Mouse (Mus musculus) thymus, postnatal 0 days (tissue): ENCODE measurements around the gene Grk5. TPM values are rescaled to one million over a fixed set of nuclear protein-coding genes. Genes with fewer than 3 reads are reported as not detected.
A peak's percentile ranks its signal among the peaks of the same experiment; 100 is the strongest.
"Not testable (repeated sequence)": the region's sequence is repeated elsewhere in the genome, so short reads cannot be mapped to it uniquely, and the experiment has no call there.

Experiments
- DNase-seq: peaks from one replicate; pipeline ENCODE4 v3.0.0-alpha.2; 2015; ENCODE audit warnings: low spot score
- polyA plus RNA-seq: library from polyadenylated mRNA; unstranded; fragments of >200 nt; fragmentation: Nextera tagmentation; extraction: Ambion mirVana; gene quantifications from 2 replicates; pipeline ENCODE4 v1.2.1, GENCODE M21; 2015

Gene Grk5
- polyA plus RNA-seq, 1 experiment from 2014 or later: 2.8 TPM

DNA sequence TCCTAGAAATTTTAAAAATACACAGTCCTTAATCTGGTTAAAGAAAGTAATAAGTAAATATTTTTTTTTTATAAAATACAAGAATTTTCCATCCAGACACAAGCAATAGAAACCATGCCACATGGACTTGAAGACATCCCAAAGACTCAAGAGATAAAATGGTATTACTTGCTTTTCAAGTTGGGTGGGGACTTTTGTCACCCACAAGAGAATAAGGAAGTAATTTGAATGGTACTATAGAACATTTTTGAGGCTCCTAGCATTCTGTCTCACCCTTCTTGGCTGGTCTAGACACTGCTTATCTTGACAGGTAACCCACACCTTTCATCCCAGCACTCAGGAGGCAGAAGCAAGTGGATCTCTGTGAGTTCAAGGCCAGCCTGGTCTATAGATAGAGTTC, 20.8 kb downstream of the Grk5 start:
- no peak for DNase-seq

DNA sequence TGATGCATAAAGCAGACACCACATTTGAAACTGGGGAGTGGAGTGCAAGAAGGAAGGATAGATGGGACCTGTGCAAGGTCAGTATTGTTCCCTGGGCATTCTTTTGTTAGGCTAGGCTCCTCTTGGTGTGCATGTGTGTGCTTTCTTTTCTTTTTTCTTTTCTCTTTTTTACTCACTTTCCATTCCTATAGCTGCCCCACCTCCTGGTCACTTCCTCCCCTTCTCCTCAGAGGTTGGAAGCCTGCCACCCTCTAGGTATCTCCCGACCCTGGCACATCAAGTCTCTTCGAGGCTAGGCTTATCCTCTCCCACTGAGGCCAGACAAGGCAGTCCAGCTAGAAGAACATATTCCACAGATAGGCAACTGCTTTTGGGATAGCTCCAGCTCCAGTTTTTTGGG, 22.1 kb downstream of the Grk5 start:
- no peak for DNase-seq

GRCm38 (mm10) chr19:60915236-60915635, 25.7 kb downstream of the Grk5 start:
- no peak for DNase-seq

DNA sequence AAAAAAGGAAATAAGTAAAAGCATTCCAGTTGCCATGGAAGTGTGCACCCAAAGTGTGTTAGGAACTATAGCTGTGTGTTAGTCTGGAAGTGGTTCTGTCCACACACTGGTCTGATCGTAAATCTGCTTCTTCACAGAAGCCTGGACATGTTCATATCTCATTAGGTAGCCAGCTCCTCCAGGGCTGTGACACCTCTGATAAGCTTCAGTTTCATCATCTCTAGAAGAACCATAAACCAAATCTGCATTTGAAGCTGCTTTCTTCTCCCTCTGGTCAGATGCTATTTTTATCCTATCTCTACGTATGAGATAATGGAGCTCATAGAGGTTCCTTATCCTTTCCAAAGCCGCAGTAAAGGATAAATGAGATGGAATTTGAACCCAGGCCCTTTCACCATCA, 26.3 kb downstream of the Grk5 start:
- no peak for DNase-seq

GRCm38 (mm10) chr19:60916869-60917570, 27.5 kb downstream of the Grk5 start:
- no peak for DNase-seq

DNA sequence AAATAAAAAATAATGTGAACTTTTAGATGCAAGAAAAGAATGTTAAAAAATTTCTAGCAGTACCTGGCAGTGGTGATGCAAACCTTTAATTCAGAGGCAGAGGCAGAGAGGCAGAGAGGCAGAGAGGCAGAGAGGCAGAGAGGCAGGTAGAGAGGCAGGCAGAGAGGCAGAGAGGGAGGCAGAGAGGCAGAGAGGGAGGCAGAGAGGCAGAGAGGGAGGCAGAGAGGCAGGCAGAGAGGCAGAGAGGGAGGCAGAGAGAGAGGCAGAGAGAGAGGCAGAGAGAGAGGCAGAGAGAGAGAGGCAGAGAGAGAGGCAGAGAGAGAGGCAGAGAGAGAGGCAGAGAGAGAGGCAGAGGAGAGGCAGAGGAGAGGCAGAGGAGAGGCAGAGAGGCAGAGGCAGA, 35.0 kb downstream of the Grk5 start:
- DNase-seq: not testable (repeated sequence)

- no peak for DNase-seq
Measured at GRCm38 (mm10) chr19:60935001-60935400, 45.5 kb downstream of the Grk5 start.

- DNase-seq: no peak
Measured at GRCm38 (mm10) chr19:60939954-60940379, 50.4 kb downstream of the Grk5 start.

DNA sequence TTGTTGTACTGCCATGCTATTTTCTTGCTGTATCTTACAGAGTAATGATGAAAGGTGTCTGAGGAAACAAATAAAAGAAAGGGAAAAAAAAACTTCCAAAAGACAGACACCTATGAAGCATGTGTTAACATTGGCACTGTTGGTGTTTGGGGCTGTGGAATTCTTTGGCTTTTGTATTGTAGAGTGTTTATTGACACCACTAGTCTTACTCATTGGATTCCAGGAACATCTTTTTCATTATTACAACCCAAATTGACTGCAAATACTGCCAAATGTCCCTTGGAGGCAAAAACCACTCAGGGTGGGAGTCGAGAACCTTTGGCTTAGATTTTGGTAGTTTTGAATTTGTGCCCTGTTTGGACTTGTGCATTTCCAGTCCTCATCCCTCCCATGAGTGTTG, 51.3 kb downstream of the Grk5 start:
- DNase-seq: no peak

DNA sequence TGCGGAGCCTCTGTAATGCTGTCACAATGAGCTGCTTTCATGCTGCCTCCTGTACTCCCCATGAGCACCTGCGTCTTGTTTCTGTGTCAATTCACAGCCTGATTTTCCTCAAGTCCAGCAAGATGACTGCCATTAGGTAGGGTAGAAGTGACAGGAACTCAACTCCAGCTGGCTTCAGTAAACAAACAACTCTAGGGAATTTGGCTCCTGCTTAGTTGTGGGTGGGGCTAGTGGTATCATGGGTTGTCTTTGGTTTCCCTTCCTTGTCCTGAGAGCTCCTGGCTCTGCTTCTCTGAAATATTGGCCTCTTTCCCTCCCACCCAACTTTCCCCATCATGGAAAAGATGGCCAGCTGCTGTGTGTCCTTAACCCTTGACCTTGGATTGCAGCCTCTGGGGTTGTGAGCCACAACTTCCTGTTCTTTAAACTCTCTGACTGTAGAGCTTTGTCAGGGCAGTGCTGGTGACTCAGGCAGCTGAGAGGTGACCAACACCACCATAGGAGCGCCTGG, 56.3 kb downstream of the Grk5 start:
- no peak for DNase-seq

DNA sequence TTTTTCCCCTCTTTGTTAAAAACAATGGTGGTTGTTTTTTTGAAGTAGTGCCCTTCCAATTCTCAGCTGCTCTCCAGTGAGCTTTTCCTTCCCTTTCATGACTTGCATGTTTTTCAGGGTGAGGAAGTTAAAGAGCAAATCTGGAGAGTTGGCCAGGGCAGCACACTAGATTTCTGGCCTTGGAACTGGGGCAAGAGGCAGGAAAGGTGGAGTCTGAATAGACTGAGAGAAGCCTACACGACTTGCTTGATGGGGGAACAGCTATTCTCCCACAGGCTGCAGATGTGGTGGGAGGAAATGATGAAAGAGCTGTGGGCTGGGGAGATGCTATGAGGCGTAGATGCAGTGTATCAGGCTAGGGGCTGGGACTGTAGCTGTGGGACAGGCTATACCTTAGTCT, 57.1 kb downstream of the Grk5 start:
- peak; percentile 10 for DNase-seq

- DNase-seq: no peak
Measured at GRCm38 (mm10) chr19:60948996-60949395, 59.4 kb downstream of the Grk5 start.

DNA sequence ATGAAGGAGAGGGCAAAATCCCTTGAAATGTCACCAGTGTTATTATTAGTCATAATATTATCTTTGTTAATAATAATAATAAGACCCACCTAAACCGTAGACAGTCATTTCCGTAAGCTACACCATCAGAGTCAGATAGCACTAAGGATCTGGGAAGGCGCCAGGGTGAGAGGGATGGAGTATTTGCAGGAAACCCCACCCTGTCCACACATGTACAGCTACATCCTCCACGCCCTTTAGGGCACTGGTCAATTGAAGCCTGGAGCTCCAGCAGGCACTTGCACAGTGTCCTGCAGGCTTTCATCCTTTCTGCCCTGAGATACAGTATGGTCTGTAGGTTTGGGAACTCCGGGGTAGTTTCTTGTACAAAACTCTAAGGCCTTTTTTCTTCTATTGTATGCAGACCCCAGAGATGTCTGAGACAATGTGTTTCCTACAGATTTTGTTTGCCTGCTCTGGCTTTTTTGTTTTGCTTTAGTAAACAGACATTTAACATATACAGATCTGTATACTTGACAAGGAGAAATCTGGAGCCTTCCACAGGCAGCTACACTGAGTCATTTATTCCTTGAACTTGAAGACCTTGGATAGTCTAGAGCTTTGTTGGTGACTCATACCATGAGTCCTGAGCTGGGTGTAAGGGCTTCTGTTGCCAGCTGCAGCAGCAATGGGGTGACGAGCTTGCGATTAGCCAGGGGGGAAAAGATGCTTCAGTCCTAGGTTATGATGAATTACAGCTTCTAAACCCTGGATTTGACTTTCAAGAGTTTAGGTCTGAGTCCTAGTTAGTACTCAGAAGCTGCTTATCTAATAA, 60.7 kb downstream of the Grk5 start:
- DNase-seq: no peak

DNA sequence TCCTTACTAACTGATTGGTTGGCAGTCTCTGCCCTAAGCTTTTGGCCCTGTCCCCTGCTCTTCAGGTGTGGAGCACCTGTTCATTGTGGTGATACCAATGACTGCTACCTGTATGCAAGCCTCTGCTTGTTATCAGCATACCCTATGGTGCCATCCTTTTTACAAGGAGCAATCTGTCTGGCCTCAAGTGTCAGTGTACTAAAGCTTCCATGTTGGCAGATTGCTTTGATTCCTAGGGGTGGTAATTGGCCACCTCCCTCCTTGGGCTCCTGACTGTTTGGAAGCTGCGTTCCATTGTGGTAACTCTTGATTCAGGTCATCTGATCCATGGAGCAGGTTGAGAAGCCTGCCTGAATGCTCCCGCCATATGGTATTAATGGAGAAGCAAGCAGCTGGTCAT, 65.6 kb downstream of the Grk5 start:
- no peak for DNase-seq

DNA sequence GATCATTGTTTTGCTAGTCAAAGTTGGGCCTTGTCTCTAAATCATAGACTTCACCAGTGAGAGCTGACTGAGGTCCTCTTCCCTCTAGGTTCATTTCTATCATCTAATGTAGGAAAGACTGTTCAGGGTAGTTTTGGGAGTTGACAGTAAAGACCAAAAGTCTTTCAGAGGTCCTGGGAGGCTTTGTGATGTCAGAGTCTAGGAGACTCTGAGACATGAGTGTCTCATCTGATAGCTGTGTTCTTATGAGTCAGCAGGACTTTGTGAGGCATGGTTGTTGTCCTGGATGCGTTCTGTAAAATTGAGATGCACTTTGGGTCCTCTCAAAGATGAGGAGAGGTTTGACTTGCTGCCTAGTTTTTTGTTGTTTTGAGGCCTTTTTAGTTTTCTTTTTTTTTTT, 66.2 kb downstream of the Grk5 start:
- DNase-seq: no peak

DNA sequence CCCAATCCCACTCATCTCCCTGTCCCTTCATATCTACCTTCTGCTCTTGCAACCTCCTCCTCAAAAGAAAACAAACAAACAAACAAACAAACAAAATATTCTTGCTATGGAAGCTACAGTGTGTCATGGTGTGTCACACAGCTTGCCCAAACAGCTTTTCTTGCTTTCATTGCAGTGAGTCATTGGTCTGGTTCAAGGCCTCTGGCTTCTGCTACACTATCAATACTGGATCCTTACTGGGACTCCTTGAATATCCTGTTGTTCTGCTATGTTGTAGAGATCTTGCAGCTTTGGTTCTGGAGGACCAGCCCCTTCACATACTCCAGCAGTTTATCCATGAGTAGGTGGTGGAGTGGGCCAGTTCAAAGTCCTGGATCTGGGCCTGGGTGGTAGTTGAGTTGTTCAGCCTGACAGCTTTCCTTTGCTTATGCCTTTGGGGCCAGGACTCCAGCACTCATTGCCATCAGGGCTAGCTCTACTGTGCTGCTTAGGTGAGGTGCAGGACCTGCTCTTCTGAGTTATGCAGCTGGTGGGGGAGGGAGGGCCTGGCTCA, 66.7 kb downstream of the Grk5 start:
- no peak for DNase-seq

GRCm38 (mm10) chr19:60959706-60960230, 70.2 kb downstream of the Grk5 start:
- DNase-seq: no peak

DNA sequence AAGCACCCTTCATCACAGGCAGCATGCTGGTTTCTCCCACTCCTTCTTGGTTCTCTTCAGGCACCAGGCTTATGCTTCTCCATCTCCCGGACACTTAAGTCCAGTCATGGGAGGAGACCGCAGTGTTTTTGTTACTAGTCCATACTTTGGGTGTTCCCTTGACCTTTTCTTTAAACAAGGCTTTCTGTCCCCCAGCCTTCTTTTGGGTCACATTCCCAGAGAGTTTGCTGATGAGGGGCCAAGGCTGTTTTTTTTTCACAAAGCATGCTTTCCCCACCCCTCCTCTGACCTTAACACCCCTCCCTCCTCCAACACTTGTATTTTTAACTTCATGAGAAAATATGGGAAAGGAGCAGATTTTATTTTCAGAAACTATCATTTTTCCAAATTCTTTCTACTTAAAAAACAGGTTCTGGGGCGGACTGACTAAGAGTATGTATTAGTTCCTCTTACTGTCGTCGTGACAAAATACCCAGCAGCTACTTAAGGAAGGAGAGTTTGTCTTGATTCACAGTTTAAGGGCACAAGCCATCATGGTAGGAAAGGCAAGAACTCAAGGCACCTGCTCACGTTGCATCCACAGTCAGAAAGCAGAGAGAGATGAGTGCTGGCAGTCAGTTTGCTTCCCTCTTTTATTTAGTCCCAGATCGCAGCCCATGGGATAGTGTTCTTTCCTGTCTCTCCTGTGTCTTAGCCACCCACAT, 73.0 kb downstream of the Grk5 start:
- DNase-seq: no peak

- DNase-seq: no peak
Measured at GRCm38 (mm10) chr19:60967909-60968308, 78.4 kb downstream of the Grk5 start.

DNA sequence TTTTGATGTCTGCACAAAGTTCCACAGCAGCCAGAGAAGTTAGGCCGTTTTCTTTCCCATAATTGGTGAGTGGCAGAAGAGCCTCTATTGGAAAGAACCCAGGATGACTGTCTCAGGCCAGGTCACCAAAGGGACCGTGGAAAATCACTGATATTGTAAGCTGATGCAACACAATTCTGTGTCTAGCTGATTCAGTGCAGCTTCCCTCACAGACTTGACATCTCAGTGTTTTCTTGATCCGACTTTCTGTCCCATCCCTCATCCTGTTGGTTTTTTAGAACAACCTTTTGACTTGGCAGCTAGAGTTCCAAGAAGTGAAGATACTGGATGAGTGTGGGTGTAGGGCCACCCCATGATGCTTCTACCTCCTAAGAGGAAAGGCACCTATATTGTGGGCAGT, 80.9 kb downstream of the Grk5 start:
- no peak for DNase-seq

DNA sequence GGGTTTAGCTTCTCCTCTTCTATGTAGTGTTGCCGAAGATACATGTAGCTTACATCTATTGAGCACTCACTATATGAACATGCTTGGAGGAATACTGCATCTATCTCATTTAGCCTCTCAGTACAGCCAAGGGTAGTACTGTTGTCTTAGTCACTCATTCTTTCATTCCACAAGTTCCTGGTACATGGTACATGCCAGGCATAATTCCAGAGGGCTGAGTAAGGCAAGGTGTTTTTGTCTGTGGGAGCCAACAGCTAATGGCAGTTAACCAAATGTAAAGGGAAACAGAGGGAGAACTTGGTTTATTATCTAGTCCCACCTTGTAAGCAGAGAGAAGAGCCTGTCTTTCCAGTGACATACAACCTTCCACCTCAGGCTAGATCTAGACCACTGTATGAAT, 82.0 kb downstream of the Grk5 start:
- DNase-seq: no peak
